Mouse (Mus musculus) A20 (cell line): ENCODE measurements around the gene Rab29.
A peak's percentile ranks its signal among the peaks of the same experiment; 100 is the strongest.
"Not testable (repeated sequence)": the region's sequence is repeated elsewhere in the genome, so short reads cannot be mapped to it uniquely, and the experiment has no call there.

ENCODE experiments used
- DNase-seq: peaks from one replicate; pipeline ENCODE4 v3.0.0-alpha.2; 2011; ENCODE audit warnings: low read depth, low spot score

The Rab29 gene

GRCm38 (mm10) chr1:131861811-131862210 is 5.2 kb upstream of the Rab29 start:
- DNase-seq, result no peak

GRCm38 (mm10) chr1:131865596-131865995 is 1.4 kb upstream of the Rab29 start:
- DNase-seq, result no peak

GRCm38 (mm10) chr1:131866304-131866999 is 572 bp upstream of the Rab29 start:
- DNase-seq, result no peak

- no peak for DNase-seq
Measured at GRCm38 (mm10) chr1:131867946-131868290, 894 bp downstream of the Rab29 start.

- DNase-seq, result no peak
Measured at GRCm38 (mm10) chr1:131869561-131869960, 2.5 kb downstream of the Rab29 start.

GRCm38 (mm10) chr1:131872856-131873255 is 5.8 kb downstream of the Rab29 start:
- no peak for DNase-seq

GRCm38 (mm10) chr1:131879816-131880215 is 12.8 kb downstream of the Rab29 start:
- DNase-seq, result no peak

- peak; percentile 60 for DNase-seq
Measured at GRCm38 (mm10) chr1:131882787-131883186, 15.8 kb downstream of the Rab29 start.

- DNase-seq, result no peak
Measured at GRCm38 (mm10) chr1:131886173-131886572, 19.1 kb downstream of the Rab29 start.

GRCm38 (mm10) chr1:131886641-131887040 is 19.6 kb downstream of the Rab29 start:
- DNase-seq, result no peak

GRCm38 (mm10) chr1:131890043-131890658 is 23.1 kb downstream of the Rab29 start:
- no peak for DNase-seq

GRCm38 (mm10) chr1:131891436-131891835 is 24.4 kb downstream of the Rab29 start:
- no peak for DNase-seq

- no peak for DNase-seq
Measured at GRCm38 (mm10) chr1:131902679-131903078, 35.7 kb downstream of the Rab29 start.

GRCm38 (mm10) chr1:131903251-131903650 is 36.2 kb downstream of the Rab29 start:
- DNase-seq, result peak; percentile 11

GRCm38 (mm10) chr1:131905497-131905896 is 38.5 kb downstream of the Rab29 start:
- DNase-seq, result peak; percentile 50

- DNase-seq, result no peak
Measured at GRCm38 (mm10) chr1:131908456-131908855, 41.4 kb downstream of the Rab29 start.

GRCm38 (mm10) chr1:131909236-131909635 is 42.2 kb downstream of the Rab29 start:
- not testable (repeated sequence) for DNase-seq

GRCm38 (mm10) chr1:131910001-131910648 is 43.1 kb downstream of the Rab29 start, which contains the start of gene Nucks1:
Gene Nucks1 (plus strand): TSS chr1:131910534.
- DNase-seq, result peak; percentile 100

- DNase-seq, result peak; percentile 90
Measured at GRCm38 (mm10) chr1:131910674-131911558, 43.9 kb downstream of the Rab29 start.

- no peak for DNase-seq
Measured at GRCm38 (mm10) chr1:131917634-131918033, 50.6 kb downstream of the Rab29 start.

GRCm38 (mm10) chr1:131919052-131919451 is 52.0 kb downstream of the Rab29 start:
- DNase-seq, result no peak

GRCm38 (mm10) chr1:131922100-131922499 is 55.1 kb downstream of the Rab29 start:
- no peak for DNase-seq
